Mouse (Mus musculus) neural tube, embryonic 12.5 days (tissue): ENCODE measurements around the gene Cntn5. TPM values are rescaled to one million over a fixed set of nuclear protein-coding genes. Genes with fewer than 3 reads are reported as not detected.

Experiments
- ATAC-seq: fragments of 200-750 bp; cut with Nextera tagmentation; 2 replicates; pipeline ENCODE4 v1.8.0; 2017; ENCODE audit warnings: low read depth, mild to moderate bottlenecking, moderate TSS enrichment, moderate library complexity; ENCODE audit not compliant: low FRiP score
- H3K27ac ChIP-seq: fragments of 300-500 bp; sonication (generic); 2 replicates; pipeline ENCODE4 v1.5.1; 2016
- H3K27me3 ChIP-seq: fragments of 300-500 bp; sonication (generic); replicated peaks from 2 replicates; pipeline ENCODE4 v1.6.1; 2016; ENCODE audit warnings: mild to moderate bottlenecking
- H3K36me3 ChIP-seq: fragments of 300-500 bp; sonication (generic); 2 replicates; pipeline ENCODE4 v1.6.1; 2016; ENCODE audit warnings: mild to moderate bottlenecking
- H3K4me1 ChIP-seq: fragments of 300-500 bp; sonication (generic); 2 replicates; pipeline ENCODE4 v1.6.1; 2016
- H3K4me2 ChIP-seq: fragments of 300-500 bp; sonication (generic); replicated peaks from 2 replicates; pipeline ENCODE4 v1.6.1; 2016; ENCODE audit warnings: mild to moderate bottlenecking
- H3K4me3 ChIP-seq: fragments of 300-500 bp; sonication (generic); 2 replicates; pipeline ENCODE4 v1.5.1; 2016
- H3K9ac ChIP-seq: fragments of 300-500 bp; sonication (generic); 2 replicates; pipeline ENCODE4 v1.6.1; 2016; ENCODE audit warnings: mild to moderate bottlenecking
- H3K9me3 ChIP-seq: fragments of 300-500 bp; sonication (generic); 2 replicates; pipeline ENCODE4 v1.6.1; 2016; ENCODE audit warnings: mild to moderate bottlenecking
- WGBS: fragments of 180-500 bp; shearing (Covaris S2); methylation state at CpG from one replicate; pipeline ENCODE4 v1.1.7; 2016; 5-methylcytosine and 5-hydroxymethylcytosine counted together
- polyA plus RNA-seq: library from polyadenylated mRNA; unstranded; fragments of >200 nt; fragmentation: Nextera tagmentation; extraction: Ambion mirVana; gene quantifications from 2 replicates; pipeline ENCODE4 v1.2.1, GENCODE M21; 2016

Cntn5 gene
- polyA plus RNA-seq, 1 experiment from 2014 or later = 5.2 TPM

DNA sequence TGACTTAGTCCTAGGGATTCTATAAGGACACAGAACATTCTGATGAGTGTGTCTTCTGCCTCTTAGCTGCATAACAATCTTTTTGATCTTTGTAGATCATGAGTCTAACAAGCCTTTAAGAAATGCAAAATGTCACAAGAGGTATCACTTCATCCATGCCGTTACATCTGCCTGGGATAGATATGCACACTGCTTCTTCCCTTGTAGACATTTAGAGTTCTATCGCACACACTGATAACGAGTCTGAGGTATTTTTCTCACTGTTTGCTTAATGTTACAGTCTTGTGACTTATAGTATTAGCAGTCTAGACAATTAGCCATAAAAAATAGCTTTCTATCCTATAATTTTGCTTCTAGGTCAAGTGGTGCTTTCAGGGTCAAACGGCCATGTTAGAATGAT is 522.9 kb downstream of the Cntn5 start:
- no peaks in the 10 kb centered on the region for H3K4me1 ChIP-seq
- no peaks in the 10 kb centered on the region for H3K27me3 ChIP-seq
- no peak overlapping the region for H3K27ac ChIP-seq
- H3K9ac ChIP-seq = no peak overlapping the region
- no peak for ATAC-seq
- no peak overlapping the region for H3K4me3 ChIP-seq
- H3K9me3 ChIP-seq = no peaks in the 10 kb centered on the region
- 94% methylated on average over 4 of the region's 4 CpGs for WGBS
- no peak overlapping the region for H3K4me2 ChIP-seq
- H3K36me3 ChIP-seq = no peaks in the 10 kb centered on the region

DNA sequence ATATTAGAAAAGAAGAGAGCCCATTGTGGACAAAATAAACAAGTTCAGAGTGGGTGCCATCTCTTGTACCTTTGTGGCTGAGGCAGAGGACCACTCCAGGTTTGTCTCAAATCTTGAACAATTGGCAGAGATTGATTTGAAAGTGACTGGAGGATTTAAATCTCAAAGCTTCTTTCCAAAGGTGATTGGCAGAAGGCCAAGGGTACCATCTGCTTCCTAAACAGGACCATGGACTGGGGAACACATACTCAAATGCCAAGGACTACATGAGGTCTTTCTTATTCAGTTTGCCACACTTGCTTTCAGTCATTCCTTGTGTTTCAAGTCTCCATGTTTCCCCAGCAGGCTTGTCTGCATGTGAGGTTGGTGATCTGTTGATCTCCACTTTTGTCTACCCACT is 528.3 kb downstream of the Cntn5 start:
- H3K4me1 ChIP-seq = no peaks in the 10 kb centered on the region
- no peaks in the 10 kb centered on the region for H3K27me3 ChIP-seq
- no peak overlapping the region for H3K27ac ChIP-seq
- no peak overlapping the region for H3K4me2 ChIP-seq
- no peak overlapping the region for H3K4me3 ChIP-seq
- H3K9me3 ChIP-seq = no peaks in the 10 kb centered on the region
- H3K9ac ChIP-seq = no peak overlapping the region
- ATAC-seq = no peak
- no peaks in the 10 kb centered on the region for H3K36me3 ChIP-seq

DNA sequence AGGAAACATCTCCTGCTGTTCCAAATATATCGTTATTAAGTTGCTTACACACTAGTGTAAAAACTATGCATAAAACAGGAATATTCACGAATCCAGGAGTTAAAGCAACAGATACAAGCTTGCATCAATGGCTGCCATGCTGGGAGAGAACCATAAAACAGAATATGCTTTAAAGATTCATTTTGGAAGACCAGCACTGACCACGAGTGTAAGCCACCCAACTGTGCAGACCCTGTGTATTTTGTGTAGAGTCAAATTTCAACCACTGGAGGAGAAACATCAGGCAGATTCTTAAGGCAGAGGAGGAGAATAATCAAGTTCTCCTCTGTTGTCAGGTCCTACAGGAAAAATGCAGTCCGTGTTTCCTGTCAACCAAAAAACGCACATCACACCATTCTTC is 535.6 kb downstream of the Cntn5 start:
- Histone ChIP-seq H3K9me3 (no peaks in the 10 kb centered on the region), H3K36me3 (no peaks in the 10 kb centered on the region), H3K4me3 (no peak overlapping the region), H3K9ac (no peak overlapping the region), H3K4me2 (no peak overlapping the region), H3K27me3 (no peaks in the 10 kb centered on the region), H3K4me1 (no peaks in the 10 kb centered on the region), H3K27ac (no peak overlapping the region)
- 48% methylated on average over 5 of the region's 5 CpGs for WGBS
- ATAC-seq = peak; percentile 53

DNA sequence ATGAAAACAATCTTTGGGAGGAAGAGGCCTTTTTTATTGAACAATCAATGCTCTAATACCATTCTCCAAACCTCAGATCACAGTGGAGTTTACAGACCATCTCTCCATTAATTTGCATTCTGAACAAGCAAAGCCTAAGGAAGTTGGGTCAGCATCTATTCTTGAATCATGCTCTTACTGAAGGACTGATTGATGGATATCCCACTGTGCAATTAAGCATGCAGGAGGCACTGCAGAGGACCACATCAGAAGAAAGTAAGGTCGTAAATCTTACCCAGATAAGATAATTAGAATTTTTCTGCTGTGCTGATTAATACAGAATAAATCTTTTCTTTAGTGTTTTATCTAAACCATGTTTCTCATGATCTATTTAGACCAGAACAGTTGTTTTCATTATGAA is 536.2 kb downstream of the Cntn5 start:
- peak; percentile 76; the same call in 1 of the 2 replicates for ATAC-seq
- no peak overlapping the region for H3K4me2 ChIP-seq
- 47% methylated on average over 1 of the region's 1 CpGs for WGBS
- H3K36me3 ChIP-seq = no peaks in the 10 kb centered on the region
- no peaks in the 10 kb centered on the region for H3K9me3 ChIP-seq
- no peak overlapping the region for H3K4me3 ChIP-seq
- H3K9ac ChIP-seq = no peak overlapping the region
- H3K27ac ChIP-seq = no peak overlapping the region
- no peaks in the 10 kb centered on the region for H3K27me3 ChIP-seq
- no peaks in the 10 kb centered on the region for H3K4me1 ChIP-seq

DNA sequence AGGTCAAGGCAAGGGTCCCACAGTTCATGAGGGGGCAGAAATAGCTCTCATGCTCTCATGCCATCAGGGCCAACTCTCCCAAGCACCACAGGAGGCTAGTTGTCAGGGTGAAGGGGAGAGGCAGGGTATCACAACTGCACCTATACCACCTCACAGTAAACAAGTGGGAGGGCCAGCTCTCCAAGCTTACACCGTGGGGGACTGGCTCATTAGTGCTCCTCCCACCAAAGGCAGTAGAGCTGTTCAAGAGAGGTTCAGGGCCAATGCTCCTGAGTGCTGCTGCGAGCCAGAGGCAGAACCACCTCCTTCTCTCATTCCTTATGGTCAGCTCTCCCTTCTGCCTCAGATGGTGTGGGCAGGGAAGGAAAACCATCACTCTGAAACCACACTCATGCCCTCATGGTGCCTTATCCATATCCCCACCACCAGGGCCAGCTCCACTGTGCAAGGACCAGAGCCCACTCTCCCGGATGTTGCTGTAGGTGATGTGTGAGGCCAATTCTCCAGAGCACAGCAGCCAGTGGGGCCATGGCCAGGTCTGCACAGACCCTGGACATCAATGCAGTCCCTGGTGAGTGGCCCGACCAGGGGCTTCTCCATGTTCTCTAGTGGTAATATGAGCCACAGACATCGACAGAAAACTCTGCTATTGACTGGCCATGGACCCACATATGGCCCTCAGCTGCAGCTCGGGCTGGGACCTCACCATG is 538.2 kb downstream of the Cntn5 start:
- WGBS = 74% methylated on average over 6 of the region's 6 CpGs
- ATAC-seq = no peak

DNA sequence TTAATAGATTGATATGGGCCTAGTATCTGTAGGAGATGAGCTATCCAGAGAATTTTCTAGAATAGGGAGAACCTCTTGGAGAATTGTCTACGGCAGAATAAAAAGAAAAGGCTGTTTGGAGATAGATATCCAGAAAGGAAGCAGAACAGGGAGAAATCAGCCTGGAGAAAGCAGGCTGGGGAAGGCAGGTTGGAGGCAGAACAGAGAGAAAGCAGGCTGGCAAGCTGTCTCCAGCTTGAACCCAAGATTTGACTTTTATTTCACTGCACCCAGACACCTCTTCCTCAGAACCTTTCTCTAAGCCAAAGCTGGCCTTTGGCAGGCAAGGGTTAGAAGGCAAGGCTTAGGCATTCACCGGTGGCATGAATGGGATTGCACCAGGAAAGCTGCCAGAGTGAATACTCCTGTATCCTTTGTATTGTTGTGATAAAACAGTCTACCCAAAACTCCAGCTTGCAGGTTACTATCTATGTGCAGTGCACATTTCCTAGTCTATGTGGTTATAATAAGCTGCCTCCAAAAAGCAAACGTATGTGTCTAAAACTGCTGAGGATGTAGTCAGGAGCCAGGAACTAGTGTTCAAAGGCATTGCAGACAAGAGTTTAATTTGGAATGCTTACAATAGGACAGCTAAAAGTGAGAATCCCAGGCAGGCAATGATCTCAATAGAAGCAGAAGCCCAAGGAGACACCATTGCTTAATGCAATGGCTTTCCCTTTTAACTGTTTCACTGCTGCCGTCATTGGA is 553.5 kb downstream of the Cntn5 start:
- Histone ChIP-seq H3K4me3 (no peak overlapping the region), H3K9ac (no peak overlapping the region), H3K9me3 (no peaks in the 10 kb centered on the region), H3K4me1 (no peaks in the 10 kb centered on the region), H3K36me3 (no peaks in the 10 kb centered on the region), H3K27me3 (no peaks in the 10 kb centered on the region), H3K27ac (no peak overlapping the region), H3K4me2 (no peak overlapping the region)
- WGBS = 83% methylated on average over 4 of the region's 4 CpGs
- ATAC-seq = no peak

More for the DNA sequence above, 538.2 kb downstream of the Cntn5 start:
- no peak overlapping the region for H3K9ac ChIP-seq
- no peaks in the 10 kb centered on the region for H3K36me3 ChIP-seq
- no peaks in the 10 kb centered on the region for H3K27me3 ChIP-seq
- H3K4me2 ChIP-seq = no peak overlapping the region
- H3K9me3 ChIP-seq = no peaks in the 10 kb centered on the region
- no peaks in the 10 kb centered on the region for H3K4me1 ChIP-seq
- H3K4me3 ChIP-seq = no peak overlapping the region
- no peak overlapping the region for H3K27ac ChIP-seq

DNA sequence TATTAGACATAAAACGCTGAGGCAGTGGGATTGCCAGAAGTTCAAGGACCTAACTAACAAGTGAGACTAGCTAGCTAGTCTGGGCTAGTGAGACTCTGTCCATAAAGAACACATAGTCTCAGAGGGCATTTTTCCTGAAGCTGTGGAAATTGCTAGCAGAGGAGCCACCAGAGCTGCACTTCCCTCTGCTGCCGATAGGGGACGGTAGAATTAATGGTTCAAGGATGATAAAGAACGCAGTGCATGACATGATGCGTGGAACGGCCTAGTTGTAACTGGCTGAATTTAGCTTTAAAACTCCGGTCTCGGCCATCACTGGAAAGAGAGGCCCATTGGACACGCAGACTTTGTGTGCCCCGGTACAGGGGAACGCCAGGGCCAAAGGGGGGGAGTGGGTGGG is 555.8 kb downstream of the Cntn5 start:
- no peak overlapping the region for H3K27ac ChIP-seq
- H3K4me3 ChIP-seq = no peak overlapping the region
- no peaks in the 10 kb centered on the region for H3K36me3 ChIP-seq
- 85% methylated on average over 11 of the region's 11 CpGs for WGBS
- no peak overlapping the region for H3K4me2 ChIP-seq
- no peak for ATAC-seq
- no peaks in the 10 kb centered on the region for H3K4me1 ChIP-seq
- H3K9ac ChIP-seq = no peak overlapping the region
- no peaks in the 10 kb centered on the region for H3K9me3 ChIP-seq
- H3K27me3 ChIP-seq = no peaks in the 10 kb centered on the region

DNA sequence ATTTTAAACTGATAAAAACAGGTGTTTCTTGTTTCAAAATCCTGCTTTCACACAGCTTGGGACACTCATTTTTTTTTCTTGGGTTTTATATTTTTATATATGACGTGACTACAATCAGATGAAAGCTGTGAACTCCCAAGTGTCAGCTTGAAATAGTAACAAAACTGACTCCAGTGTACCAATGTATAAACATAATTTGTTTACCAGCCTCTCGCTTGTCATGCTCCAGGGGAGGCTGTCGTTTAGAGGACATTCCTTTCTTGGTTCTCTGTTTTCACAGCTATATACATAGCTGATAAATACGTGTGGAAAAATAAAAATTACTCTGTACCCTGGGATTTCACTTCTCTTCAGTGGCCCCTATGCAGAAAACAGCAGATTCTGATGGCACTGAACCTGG is 556.4 kb downstream of the Cntn5 start:
- 82% methylated on average over 4 of the region's 4 CpGs for WGBS
- no peak for ATAC-seq
- no peaks in the 10 kb centered on the region for H3K4me1 ChIP-seq
- no peaks in the 10 kb centered on the region for H3K9me3 ChIP-seq
- H3K9ac ChIP-seq = no peak overlapping the region
- no peak overlapping the region for H3K4me2 ChIP-seq
- no peak overlapping the region for H3K4me3 ChIP-seq
- no peak overlapping the region for H3K27ac ChIP-seq
- no peaks in the 10 kb centered on the region for H3K27me3 ChIP-seq
- H3K36me3 ChIP-seq = no peaks in the 10 kb centered on the region

DNA sequence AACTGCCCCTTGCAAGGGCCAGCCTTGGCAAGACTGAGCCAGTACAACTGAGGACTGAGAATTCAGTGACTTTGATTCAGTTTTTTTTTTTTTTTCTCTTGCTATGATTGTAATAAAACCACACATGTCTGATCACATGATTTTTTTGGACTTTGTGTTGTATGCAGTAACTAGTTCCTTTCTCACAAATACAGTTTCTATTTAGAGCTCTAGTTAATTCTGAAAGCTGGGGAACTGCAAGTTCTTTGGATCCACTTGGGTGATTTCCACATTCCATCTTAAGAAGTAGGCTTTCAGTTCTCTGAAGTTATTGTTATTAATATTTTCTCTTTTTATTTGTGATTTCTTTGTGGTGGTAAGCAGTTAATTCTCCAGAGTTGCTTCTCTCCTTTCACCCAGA is 563.8 kb downstream of the Cntn5 start:
- H3K9me3 ChIP-seq = no peaks in the 10 kb centered on the region
- no peak overlapping the region for H3K27ac ChIP-seq
- no peak overlapping the region for H3K4me3 ChIP-seq
- H3K4me2 ChIP-seq = no peak overlapping the region
- H3K9ac ChIP-seq = no peak overlapping the region
- no peaks in the 10 kb centered on the region for H3K4me1 ChIP-seq
- H3K36me3 ChIP-seq = no peaks in the 10 kb centered on the region
- H3K27me3 ChIP-seq = no peaks in the 10 kb centered on the region
- no peak for ATAC-seq

DNA sequence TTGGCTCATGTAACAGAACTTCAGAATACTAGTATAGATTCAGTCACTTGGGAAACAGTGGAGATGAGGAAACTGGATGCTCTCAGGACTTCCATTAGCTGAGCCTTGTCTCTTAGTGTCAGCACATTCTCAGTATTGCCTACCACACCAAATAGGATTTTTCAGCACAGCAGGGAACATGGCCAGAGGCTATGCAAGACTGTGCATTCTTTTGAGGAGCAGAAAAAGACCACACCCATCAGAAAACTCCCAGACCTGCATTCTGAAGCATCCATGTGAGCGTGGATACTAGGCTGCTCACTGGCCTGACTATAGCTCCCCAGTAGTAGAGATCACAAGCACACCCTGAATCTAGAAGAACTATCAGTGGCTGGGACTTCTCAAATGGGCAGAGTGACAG is 564.9 kb downstream of the Cntn5 start:
- Histone ChIP-seq H3K9ac (no peak overlapping the region), H3K4me1 (no peaks in the 10 kb centered on the region), H3K4me2 (no peak overlapping the region), H3K9me3 (no peaks in the 10 kb centered on the region), H3K27me3 (no peaks in the 10 kb centered on the region), H3K4me3 (no peak overlapping the region), H3K27ac (no peak overlapping the region), H3K36me3 (no peaks in the 10 kb centered on the region)
- no peak for ATAC-seq
- 81% methylated on average over 1 of the region's 1 CpGs for WGBS

DNA sequence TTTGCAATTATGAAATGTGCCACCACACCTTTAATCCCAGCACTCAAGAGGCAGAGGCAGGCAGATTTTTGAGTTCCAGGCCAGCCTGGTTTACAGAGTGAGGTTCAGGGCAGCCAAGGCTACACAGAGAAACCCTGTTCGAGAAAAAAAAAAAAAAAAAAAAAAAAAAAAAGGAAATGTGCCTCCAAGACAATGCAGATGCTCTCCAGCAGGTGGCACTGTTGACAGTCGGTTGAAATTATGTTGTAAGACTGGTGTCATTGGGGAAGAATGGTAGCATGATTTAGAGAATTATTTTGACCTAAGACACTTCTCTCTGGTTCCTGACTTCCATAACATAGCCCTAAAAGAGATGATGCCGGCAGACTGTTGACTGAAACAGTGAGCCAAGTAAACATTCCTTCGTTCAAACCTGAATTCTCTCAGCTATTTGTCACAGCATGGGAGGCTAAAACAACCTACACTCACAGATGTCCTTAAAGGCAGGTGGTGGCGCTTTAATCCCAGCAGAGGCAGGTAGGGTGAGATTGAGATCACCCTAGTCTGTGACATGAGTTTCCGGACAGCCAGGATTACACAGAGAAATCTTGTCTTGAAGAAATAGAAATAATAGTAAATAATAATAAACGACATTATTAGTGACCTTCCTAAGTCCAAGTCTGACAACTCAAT is 579.7 kb downstream of the Cntn5 start:
- 47% methylated on average over 7 of the region's 7 CpGs for WGBS

DNA sequence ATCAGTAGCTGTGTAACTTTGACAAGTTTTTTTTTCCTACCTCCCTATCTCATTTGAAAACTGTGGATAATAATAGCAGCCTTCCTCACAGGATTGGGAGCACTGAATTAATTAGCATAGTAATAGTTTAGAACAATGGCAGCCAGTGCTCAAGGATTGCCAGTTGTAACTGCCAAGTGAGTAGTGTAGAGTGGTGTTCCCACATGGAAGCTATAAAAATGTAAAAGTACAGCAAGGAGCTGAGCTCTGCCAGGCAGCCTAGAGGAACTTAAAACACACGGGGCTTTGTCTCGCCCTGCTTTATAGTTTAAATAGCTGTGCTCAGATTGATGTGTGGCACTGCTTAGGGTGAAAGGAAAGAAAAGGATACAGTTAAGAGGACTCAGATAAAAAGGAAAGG is 635.2 kb downstream of the Cntn5 start:
- ATAC-seq = peak; percentile 96
- peaks cover 4% of the 10 kb centered on the region; the same call in 1 of the 2 replicates for H3K4me1 ChIP-seq
- H3K36me3 ChIP-seq = no peaks in the 10 kb centered on the region
- H3K9me3 ChIP-seq = no peaks in the 10 kb centered on the region
- H3K4me3 ChIP-seq = no peak overlapping the region
- no peak overlapping the region for H3K4me2 ChIP-seq
- 4% methylated on average over 2 of the region's 2 CpGs for WGBS
- H3K27me3 ChIP-seq = no peaks in the 10 kb centered on the region
- no peak overlapping the region for H3K27ac ChIP-seq
- no peak overlapping the region for H3K9ac ChIP-seq

More for the DNA sequence above, 579.7 kb downstream of the Cntn5 start:
- Histone ChIP-seq H3K27me3 (no peaks in the 10 kb centered on the region), H3K4me2 (no peak overlapping the region), H3K4me1 (no peaks in the 10 kb centered on the region), H3K4me3 (no peak overlapping the region), H3K9ac (no peak overlapping the region), H3K27ac (no peak overlapping the region), H3K36me3 (no peaks in the 10 kb centered on the region), H3K9me3 (no peaks in the 10 kb centered on the region)
- peak; percentile 21; the same call in 1 of the 2 replicates for ATAC-seq
